Mouse (Mus musculus): ENCODE results near the gene Fam161a.

- TF ChIP-seq CTCF (IDR thresholded peaks at IDR 0.05; ENCODE audit: extremely low read depth, insufficient read length, insufficient replicate concordance, low read depth, low read length), result no peak
- TF ChIP-seq POLR2A (IDR thresholded peaks at IDR 0.05; ENCODE audit: low read depth, low read length), result no peak
Measured at GRCm38 (mm10) chr11:22981543-22981950, 25.8 kb upstream of the Fam161a start.

Data from small intestine, adult 2 months (tissue).